Mouse (Mus musculus): ENCODE data around the gene Atad5.
"Not testable (repeated sequence)": the region's sequence is repeated elsewhere in the genome, so short reads cannot be mapped to it uniquely, and the experiment has no call there.

Atad5 gene

DNA sequence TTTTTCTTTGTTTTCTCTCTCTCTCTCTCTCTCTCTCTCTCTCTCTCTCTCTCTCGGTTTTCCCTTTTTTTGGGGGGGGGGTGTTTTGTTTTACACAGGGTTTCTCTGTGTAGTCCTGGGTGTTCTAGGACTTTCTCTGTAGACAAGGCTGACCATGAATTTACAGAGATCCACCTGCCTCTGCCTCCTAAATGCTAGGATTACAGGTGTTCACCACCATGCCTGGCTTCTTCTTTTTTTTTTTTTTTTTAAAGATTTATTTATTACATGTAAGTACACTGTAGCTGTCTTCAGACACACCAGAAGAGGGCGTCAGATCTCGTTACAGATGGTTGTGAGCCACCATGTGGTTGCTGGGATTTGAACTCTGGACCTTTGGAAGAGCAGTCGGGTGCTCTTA lies 59.8 kb downstream of the Atad5 start:
- not testable (repeated sequence) for DNase-seq (ENCODE audit: low read depth, low spot score)

GRCm38 (mm10) chr11:80149412-80150023 lies 60.3 kb downstream of the Atad5 start:
- no peak for DNase-seq (ENCODE audit: low read depth, low spot score)

- no peak for DNase-seq (ENCODE audit: low read depth, low spot score)
Measured at GRCm38 (mm10) chr11:80150566-80150965, 61.4 kb downstream of the Atad5 start.

DNA sequence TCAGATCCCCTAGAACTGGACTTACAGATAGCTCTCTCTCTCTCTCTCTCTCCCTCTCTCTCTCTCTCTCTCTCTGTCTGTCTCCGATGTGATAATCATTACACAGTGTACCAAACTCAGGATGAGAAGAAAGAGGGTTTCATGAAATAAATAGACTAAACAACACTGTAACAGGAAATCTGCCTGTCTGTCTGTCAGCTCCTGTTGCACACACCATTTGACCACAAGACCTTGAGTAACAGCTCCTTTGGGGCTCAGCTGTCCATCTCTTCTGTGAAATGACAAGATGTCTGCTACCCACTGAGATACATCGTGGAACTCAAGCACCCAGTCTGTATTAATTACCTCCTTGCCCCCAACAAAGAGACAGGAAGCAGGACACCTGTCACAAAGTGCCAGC lies 62.3 kb downstream of the Atad5 start:
- no peak for DNase-seq (ENCODE audit: low read depth, low spot score)

GRCm38 (mm10) chr11:80152376-80152775 lies 63.2 kb downstream of the Atad5 start:
- DNase-seq (ENCODE audit: low read depth, low spot score), result no peak

- DNase-seq (ENCODE audit: low read depth, low spot score), result peak; percentile 64
Measured at GRCm38 (mm10) chr11:80153857-80154495, 64.8 kb downstream of the Atad5 start, which contains the start of gene Adap2. Gene Adap2, plus strand, starts transcription at chr11:80154105.

DNA sequence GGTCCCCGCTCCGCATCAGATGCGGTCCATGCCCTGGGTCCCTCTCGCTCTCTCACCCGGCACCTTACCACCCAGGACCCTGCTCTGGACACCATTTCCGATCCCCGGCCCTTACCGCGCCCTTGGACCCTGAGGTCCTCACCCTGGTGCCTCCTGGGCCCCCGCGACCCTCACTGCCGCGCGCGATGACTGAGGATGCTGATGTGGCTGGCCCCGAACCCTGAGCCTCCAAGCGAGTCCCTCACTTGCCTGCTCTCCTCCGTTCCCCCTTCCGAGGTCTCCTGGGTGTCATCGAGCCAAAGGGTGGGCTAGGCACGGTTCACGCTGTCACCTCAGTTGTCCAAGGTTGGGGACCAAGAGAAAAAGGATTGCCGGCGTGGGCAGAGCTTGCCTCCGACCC lies 65.3 kb downstream of the Atad5 start:
- no peak for DNase-seq (ENCODE audit: low read depth, low spot score)

- no peak for DNase-seq (ENCODE audit: low read depth, low spot score)
Measured at GRCm38 (mm10) chr11:80155541-80155940, 66.3 kb downstream of the Atad5 start.

GRCm38 (mm10) chr11:80155961-80156360 lies 66.8 kb downstream of the Atad5 start:
- DNase-seq (ENCODE audit: low read depth, low spot score), result no peak

GRCm38 (mm10) chr11:80156841-80157240 lies 67.6 kb downstream of the Atad5 start:
- DNase-seq (ENCODE audit: low read depth, low spot score), result no peak

DNA sequence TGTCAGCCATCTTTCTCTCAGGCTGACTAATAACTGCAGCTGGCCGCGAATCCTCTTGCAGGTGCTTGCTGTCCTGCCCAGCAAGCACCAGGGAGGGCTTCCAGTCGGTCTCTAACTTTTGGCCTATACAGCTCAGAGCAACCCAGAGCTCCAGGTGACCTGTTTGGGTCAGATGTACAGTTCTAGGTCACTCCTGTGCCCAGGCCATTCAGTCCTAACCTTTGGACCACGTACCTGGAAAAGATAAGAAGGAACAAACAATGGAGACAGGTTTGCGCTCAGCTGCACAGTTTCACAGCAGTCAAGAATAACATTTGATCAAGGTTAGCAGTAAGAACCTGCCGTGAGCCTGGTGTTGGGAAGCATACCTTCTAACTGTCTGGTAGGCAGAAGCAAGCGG lies 69.8 kb downstream of the Atad5 start:
- DNase-seq (ENCODE audit: low read depth, low spot score), result no peak

DNA sequence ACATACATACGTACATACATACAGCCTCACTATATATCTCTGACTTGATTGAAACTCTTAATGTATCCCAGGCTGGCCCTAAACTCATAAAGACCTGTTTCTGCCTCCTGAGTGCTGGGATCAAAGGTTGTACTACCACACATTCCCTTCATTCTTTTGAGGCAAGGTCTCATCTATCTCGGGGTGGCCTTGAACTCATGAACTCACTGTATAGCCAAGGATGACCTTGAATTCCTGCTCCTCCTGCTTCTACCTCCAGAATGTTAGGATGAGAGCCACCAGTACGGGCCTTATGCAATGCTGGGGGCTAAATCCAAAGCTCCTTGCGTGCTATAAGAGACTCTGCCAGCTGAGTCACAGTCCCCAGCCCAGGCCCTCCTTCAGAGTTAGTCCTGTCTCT lies 71.8 kb downstream of the Atad5 start:
- no peak for DNase-seq (ENCODE audit: low read depth, low spot score)

- no peak for DNase-seq (ENCODE audit: low read depth, low spot score)
Measured at GRCm38 (mm10) chr11:80163362-80164116, 74.3 kb downstream of the Atad5 start.

DNA sequence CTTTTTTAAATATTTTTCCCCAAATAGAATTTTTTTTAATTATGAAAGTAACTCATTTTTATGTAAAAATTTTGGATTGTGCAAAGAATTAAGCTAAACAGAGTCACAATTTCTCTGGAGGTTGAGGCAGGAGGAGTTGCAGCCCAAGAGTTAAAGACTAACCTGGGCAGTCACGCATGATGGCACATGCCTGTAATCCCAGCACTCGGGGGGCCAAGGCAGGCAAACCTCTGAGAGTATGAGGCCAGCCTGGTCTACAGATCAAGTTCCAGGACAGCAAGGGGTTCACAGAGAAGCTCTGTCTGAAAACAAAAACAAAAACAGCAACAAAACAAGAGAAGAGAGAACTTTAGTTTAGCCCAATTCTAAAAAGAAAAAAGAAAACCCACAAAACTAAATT lies 75.0 kb downstream of the Atad5 start:
- no peak for DNase-seq (ENCODE audit: low read depth, low spot score)

DNA sequence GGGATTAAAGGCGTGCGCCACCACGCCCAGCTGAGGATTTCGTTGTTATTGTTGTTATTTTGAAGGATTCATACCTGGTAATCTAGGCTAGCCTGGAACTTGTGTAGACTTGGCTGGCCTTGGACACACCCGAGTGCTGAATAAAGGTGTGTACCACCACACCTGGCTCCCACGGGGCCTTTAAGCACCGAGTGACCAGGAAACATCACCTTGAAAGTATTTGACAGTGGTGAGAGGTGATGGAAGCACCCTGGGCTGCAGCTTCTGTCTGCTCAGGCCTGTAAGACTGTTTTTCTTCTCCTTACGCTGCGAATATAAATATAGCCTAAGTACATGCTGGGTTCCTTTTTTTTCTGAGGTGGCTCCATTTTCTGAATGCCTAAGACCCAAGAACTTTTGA lies 78.9 kb downstream of the Atad5 start:
- DNase-seq (ENCODE audit: low read depth, low spot score), result no peak

GRCm38 (mm10) chr11:80168611-80169249 lies 79.5 kb downstream of the Atad5 start:
- no peak for DNase-seq (ENCODE audit: low read depth, low spot score)

- DNase-seq (ENCODE audit: low read depth, low spot score), result no peak
Measured at GRCm38 (mm10) chr11:80169629-80170028, 80.4 kb downstream of the Atad5 start.

- no peak for DNase-seq (ENCODE audit: low read depth, low spot score)
Measured at GRCm38 (mm10) chr11:80170351-80170750, 81.2 kb downstream of the Atad5 start.

DNA sequence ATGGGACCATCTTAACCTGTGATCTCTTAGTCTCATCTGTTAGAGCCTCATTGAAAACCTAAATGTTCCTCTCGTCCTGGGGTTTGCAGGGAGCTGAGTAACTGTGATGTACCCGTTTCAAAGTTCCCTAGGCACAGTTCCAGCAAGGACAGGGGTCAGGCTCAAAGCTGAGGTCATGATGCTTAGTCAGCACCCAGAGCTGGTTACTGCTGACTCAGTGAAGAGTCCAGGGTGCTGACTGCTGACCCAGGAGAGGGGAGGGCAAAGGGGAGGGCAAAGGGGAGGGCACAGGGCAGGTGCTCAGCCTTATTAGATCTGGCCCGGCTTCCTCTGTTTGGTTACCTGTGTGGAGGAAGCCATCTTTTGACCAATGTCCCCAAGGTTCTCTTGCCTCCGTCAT lies 82.7 kb downstream of the Atad5 start:
- DNase-seq (ENCODE audit: low read depth, low spot score), result no peak

DNA sequence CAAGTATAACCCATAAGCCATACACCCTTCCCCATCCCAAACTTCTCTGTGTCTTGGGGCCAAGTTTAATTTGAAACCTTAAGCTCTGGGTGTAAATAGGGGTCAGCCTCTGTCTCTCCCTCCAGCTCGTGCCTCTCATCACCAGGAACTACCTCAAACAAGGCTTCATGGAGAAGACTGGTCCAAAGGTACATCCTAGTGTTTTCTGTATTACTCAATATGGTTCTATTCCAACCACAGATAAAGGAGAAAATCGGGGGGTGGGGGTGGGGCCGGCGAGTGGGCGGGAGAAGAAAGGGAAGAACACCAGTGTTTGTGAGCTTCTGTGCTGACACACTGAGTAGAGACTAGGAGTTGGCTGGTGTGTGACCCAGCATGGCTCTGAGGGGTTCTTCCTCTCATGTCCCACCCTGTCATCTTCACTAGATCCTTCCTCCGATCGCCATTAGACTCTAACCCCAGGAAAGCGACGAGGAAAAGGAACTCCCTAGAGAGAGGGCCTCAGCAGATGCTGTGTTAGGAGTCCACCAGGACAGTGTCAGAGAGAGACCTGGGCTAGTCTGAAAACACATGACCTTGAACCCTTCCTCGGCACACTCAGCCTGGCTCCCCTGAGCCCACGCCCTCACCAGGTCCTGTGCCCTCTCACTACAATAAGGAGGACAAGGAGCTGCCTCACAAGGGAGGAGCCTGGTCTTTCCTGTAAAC lies 84.9 kb downstream of the Atad5 start:
- no peak for DNase-seq (ENCODE audit: low read depth, low spot score)

Data from retina, postnatal 7 days (tissue).